Mouse (Mus musculus): ENCODE results near the gene Lrrc4c. TPM values are rescaled to one million over a fixed set of nuclear protein-coding genes. Genes with fewer than 3 reads are reported as not detected.

Gene Lrrc4c
- polyA plus RNA-seq, 2 experiments, result 2.0 to 3.2 TPM

- ATAC-seq (ENCODE audit: low FRiP score, low read depth), result no peak
- H3K4me2 ChIP-seq (replicated peaks; ENCODE audit: low read depth, low read length, severe bottlenecking), result no peak overlapping the region
- no peaks in the 10 kb centered on the region for H3K36me3 ChIP-seq (ENCODE audit: control insufficient read depth, insufficient read depth, low read length)
- no peak overlapping the region for H3K27ac ChIP-seq (replicated peaks; ENCODE audit: low read depth, low read length)
- TF ChIP-seq POLR2A (IDR thresholded peaks at IDR 0.05; ENCODE audit: borderline replicate concordance, extremely low read depth, insufficient read depth, insufficient read length), result no peak
- H3K9me3 ChIP-seq (ENCODE audit: control insufficient read depth, low read length), result no peaks in the 10 kb centered on the region
- no peak overlapping the region for H3K9ac ChIP-seq (ENCODE audit: low read depth, low read length, severe bottlenecking)
- H3K4me1 ChIP-seq (ENCODE audit: control insufficient read depth, insufficient read depth, low read length), result no peaks in the 10 kb centered on the region
- no peaks in the 10 kb centered on the region for H3K27me3 ChIP-seq (ENCODE audit: control insufficient read depth, insufficient read depth, low read length)
- H3K4me3 ChIP-seq (replicated peaks; ENCODE audit: low read length), result no peak overlapping the region
- 90% methylated on average over 2 of the region's 2 CpGs for WGBS
- DNase-seq (ENCODE audit: low spot score), result no peak
These were observed 1251.0 kb downstream of the Lrrc4c start for GRCm38 (mm10) chr2:97568954-97569353.

GRCm38 (mm10) chr2:97574921-97575320 is 1257.0 kb downstream of the Lrrc4c start:
- H3K9me3 ChIP-seq (ENCODE audit: control insufficient read depth, low read length), result no peaks in the 10 kb centered on the region
- no peak overlapping the region for H3K9ac ChIP-seq (ENCODE audit: low read depth, low read length, severe bottlenecking)
- H3K4me1 ChIP-seq (ENCODE audit: control insufficient read depth, insufficient read depth, low read length), result no peaks in the 10 kb centered on the region
- DNase-seq (ENCODE audit: low spot score) (no peak), ATAC-seq (ENCODE audit: low FRiP score, low read depth) (no peak)
- H3K36me3 ChIP-seq (ENCODE audit: control insufficient read depth, insufficient read depth, low read length), result no peaks in the 10 kb centered on the region
- H3K27ac ChIP-seq (replicated peaks; ENCODE audit: low read depth, low read length), result no peak overlapping the region
- no peak overlapping the region for H3K4me3 ChIP-seq (replicated peaks; ENCODE audit: low read length)
- H3K4me2 ChIP-seq (replicated peaks; ENCODE audit: low read depth, low read length, severe bottlenecking), result no peak overlapping the region
- no peak for TF ChIP-seq POLR2A (IDR thresholded peaks at IDR 0.05; ENCODE audit: borderline replicate concordance, extremely low read depth, insufficient read depth, insufficient read length)
- no peaks in the 10 kb centered on the region for H3K27me3 ChIP-seq (ENCODE audit: control insufficient read depth, insufficient read depth, low read length)

GRCm38 (mm10) chr2:97581132-97581531 is 1263.2 kb downstream of the Lrrc4c start:
- H3K4me1 ChIP-seq (ENCODE audit: control insufficient read depth, insufficient read depth, low read length), result no peaks in the 10 kb centered on the region
- H3K9ac ChIP-seq (ENCODE audit: low read depth, low read length, severe bottlenecking), result no peak overlapping the region
- ATAC-seq (ENCODE audit: low FRiP score, low read depth), result no peak
- no peaks in the 10 kb centered on the region for H3K27me3 ChIP-seq (ENCODE audit: control insufficient read depth, insufficient read depth, low read length)
- H3K4me2 ChIP-seq (replicated peaks; ENCODE audit: low read depth, low read length, severe bottlenecking), result no peak overlapping the region
- DNase-seq (ENCODE audit: low spot score), result no peak
- H3K4me3 ChIP-seq (replicated peaks; ENCODE audit: low read length), result no peak overlapping the region
- H3K36me3 ChIP-seq (ENCODE audit: control insufficient read depth, insufficient read depth, low read length), result no peaks in the 10 kb centered on the region
- WGBS, result 72% methylated on average over 2 of the region's 2 CpGs
- no peaks in the 10 kb centered on the region for H3K9me3 ChIP-seq (ENCODE audit: control insufficient read depth, low read length)
- TF ChIP-seq POLR2A (IDR thresholded peaks at IDR 0.05; ENCODE audit: borderline replicate concordance, extremely low read depth, insufficient read depth, insufficient read length), result no peak
- H3K27ac ChIP-seq (replicated peaks; ENCODE audit: low read depth, low read length), result no peak overlapping the region

GRCm38 (mm10) chr2:97586322-97586721 is 1268.4 kb downstream of the Lrrc4c start:
- DNase-seq (ENCODE audit: low spot score) (no peak), ATAC-seq (ENCODE audit: low FRiP score, low read depth) (no peak)
- 80% methylated on average over 3 of the region's 3 CpGs for WGBS
- H3K9ac ChIP-seq (ENCODE audit: low read depth, low read length, severe bottlenecking), result no peak overlapping the region
- no peaks in the 10 kb centered on the region for H3K27me3 ChIP-seq (ENCODE audit: control insufficient read depth, insufficient read depth, low read length)
- no peak overlapping the region for H3K4me3 ChIP-seq (replicated peaks; ENCODE audit: low read length)
- no peaks in the 10 kb centered on the region for H3K36me3 ChIP-seq (ENCODE audit: control insufficient read depth, insufficient read depth, low read length)
- no peak overlapping the region for H3K4me2 ChIP-seq (replicated peaks; ENCODE audit: low read depth, low read length, severe bottlenecking)
- H3K4me1 ChIP-seq (ENCODE audit: control insufficient read depth, insufficient read depth, low read length), result no peaks in the 10 kb centered on the region
- no peaks in the 10 kb centered on the region for H3K9me3 ChIP-seq (ENCODE audit: control insufficient read depth, low read length)
- H3K27ac ChIP-seq (replicated peaks; ENCODE audit: low read depth, low read length), result no peak overlapping the region
- no peak for TF ChIP-seq POLR2A (IDR thresholded peaks at IDR 0.05; ENCODE audit: borderline replicate concordance, extremely low read depth, insufficient read depth, insufficient read length)

- Histone ChIP-seq H3K9me3 (ENCODE audit: control insufficient read depth, low read length) (no peaks in the 10 kb centered on the region), H3K4me1 (ENCODE audit: control insufficient read depth, insufficient read depth, low read length) (no peaks in the 10 kb centered on the region), H3K4me3 (replicated peaks; ENCODE audit: low read length) (no peak overlapping the region), H3K9ac (ENCODE audit: low read depth, low read length, severe bottlenecking) (no peak overlapping the region), H3K4me2 (replicated peaks; ENCODE audit: low read depth, low read length, severe bottlenecking) (no peak overlapping the region), H3K27me3 (ENCODE audit: control insufficient read depth, insufficient read depth, low read length) (no peaks in the 10 kb centered on the region), H3K36me3 (ENCODE audit: control insufficient read depth, insufficient read depth, low read length) (no peaks in the 10 kb centered on the region), H3K27ac (replicated peaks; ENCODE audit: low read depth, low read length) (no peak overlapping the region)
- ATAC-seq (ENCODE audit: low FRiP score, low read depth) (no peak), DNase-seq (ENCODE audit: low spot score) (no peak)
- no peak for TF ChIP-seq POLR2A (IDR thresholded peaks at IDR 0.05; ENCODE audit: borderline replicate concordance, extremely low read depth, insufficient read depth, insufficient read length)
- 85% methylated on average over 3 of the region's 3 CpGs for WGBS
These were observed 1272.6 kb downstream of the Lrrc4c start for GRCm38 (mm10) chr2:97590563-97590962.

- no peak overlapping the region for H3K4me3 ChIP-seq (replicated peaks; ENCODE audit: low read length)
- H3K27me3 ChIP-seq (ENCODE audit: control insufficient read depth, insufficient read depth, low read length), result no peaks in the 10 kb centered on the region
- H3K4me2 ChIP-seq (replicated peaks; ENCODE audit: low read depth, low read length, severe bottlenecking), result no peak overlapping the region
- 65% methylated on average over 3 of the region's 3 CpGs for WGBS
- no peak overlapping the region for H3K27ac ChIP-seq (replicated peaks; ENCODE audit: low read depth, low read length)
- TF ChIP-seq POLR2A (IDR thresholded peaks at IDR 0.05; ENCODE audit: borderline replicate concordance, extremely low read depth, insufficient read depth, insufficient read length), result no peak
- no peaks in the 10 kb centered on the region for H3K36me3 ChIP-seq (ENCODE audit: control insufficient read depth, insufficient read depth, low read length)
- no peaks in the 10 kb centered on the region for H3K4me1 ChIP-seq (ENCODE audit: control insufficient read depth, insufficient read depth, low read length)
- DNase-seq (ENCODE audit: low spot score), result no peak
- no peak overlapping the region for H3K9ac ChIP-seq (ENCODE audit: low read depth, low read length, severe bottlenecking)
- no peaks in the 10 kb centered on the region for H3K9me3 ChIP-seq (ENCODE audit: control insufficient read depth, low read length)
- ATAC-seq (ENCODE audit: low FRiP score, low read depth), result no peak
These were observed 1286.2 kb downstream of the Lrrc4c start for GRCm38 (mm10) chr2:97604182-97604581.
